Mouse (Mus musculus): ENCODE data around the gene Arf3.

DNA sequence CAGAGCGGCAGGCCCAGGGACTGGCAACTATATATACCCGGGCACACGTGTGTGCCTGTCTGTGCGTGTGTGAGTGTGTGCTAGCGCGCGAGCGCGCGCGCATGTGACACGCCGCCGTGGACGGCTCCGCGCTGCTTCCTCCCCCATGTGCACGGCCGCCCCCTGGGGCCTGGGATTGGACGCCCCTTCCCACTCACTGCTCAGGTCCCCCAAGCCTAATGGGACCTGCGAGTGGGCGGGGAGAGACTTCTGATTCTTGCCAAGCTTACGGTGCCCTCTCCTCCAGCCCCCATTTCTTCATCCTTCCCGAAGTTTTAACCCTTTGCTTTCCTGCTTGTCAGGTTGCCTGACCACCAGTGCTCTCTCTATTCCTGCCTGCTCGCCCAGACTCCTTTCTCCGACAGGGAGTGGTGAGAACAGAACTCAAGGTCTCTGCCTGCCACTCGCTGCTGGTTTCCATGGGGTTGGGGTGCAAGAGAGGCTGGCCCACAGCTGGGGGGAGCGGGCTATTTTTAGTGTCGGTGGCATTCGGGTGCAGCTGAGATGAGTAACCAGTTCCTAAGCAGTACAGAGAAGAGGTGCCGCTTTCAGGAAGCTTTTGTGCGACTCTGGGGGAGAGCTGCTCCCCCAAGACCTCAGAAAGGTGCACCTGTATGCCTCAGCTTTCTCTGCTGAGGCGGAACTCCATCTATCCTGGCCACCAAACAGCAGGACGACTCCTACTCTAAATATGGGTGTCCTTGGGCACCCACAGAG, 45.1 kb upstream of the Arf3 start:
- TF ChIP-seq GATA1 (IDR thresholded peaks at IDR 0.05; ENCODE audit: low read length) (no peak), TAL1 (IDR thresholded peaks at IDR 0.05; ENCODE audit: low read length) (no peak)

All from erythroblast, embryonic 14.5 days (primary cell).